Mouse (Mus musculus): ENCODE results near the gene Nmrk2.
"Not testable (repeated sequence)": the region's sequence is repeated elsewhere in the genome, so short reads cannot be mapped to it uniquely, and the experiment has no call there.

Nmrk2 gene

GRCm38 (mm10) chr10:81201807-81202758 is at the start of gene Nmrk2:
Gene Nmrk2, minus strand, starts transcription at chr10:81202051.
- DNase-seq = no peak

DNA sequence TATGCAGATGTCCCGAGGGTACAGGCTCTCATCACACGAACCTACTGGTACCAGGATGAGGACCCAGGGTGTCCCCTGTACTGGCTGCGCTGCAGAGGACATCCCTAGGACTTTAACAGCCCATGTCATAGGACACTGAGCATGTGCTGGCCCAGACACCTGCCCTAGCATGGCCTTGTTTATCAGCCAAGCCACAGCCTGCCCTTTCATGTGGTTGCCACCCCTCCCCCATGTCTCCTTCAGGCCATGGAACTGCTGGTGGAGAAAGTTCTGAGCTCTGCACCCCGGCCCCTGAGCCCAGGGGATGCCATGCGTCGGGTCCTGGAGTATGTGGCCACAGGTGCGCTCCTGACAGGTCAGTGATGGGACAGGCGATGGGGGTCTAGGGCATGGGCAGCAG is 47.6 kb upstream of the Nmrk2 start:
- no peak for DNase-seq

DNA sequence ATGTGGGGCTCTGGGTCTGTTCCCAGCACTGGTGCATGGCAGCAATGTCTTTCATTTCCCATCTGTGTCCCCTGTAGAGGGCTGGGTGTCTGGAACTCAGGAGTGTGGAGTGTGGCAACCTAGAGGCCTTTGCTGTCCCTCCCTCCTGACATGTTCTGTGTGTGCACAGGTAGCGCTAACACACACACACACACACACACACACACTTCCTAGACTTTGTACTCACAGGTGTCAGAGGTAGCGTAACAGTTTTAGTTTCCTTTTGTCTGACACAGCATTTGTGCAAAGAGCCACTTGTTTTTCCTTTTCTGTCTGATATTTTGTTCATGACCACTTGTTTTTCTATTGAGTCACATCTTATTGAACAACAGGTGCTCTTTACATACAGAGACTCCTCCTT is 46.0 kb upstream of the Nmrk2 start:
- DNase-seq = no peak

DNA sequence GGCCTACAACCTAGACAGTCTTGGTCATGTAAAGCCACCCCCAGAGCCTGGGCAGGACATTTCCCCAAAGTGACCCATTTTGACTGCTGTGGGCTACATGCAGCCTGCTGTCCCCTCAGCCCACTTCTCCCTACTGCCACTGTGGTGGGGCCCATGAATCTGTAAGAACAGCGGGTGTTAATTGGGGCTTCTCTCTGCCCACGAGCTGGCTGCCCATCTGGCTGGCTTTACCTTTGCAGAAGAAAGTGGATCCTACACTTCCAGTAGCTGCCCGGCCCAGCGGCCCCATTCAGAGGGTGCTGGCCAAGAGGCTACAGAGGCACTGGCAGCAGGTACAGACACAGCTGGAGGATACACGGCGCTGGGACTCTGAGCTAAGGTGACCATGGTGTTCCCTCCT is 43.3 kb upstream of the Nmrk2 start:
- DNase-seq = no peak

- DNase-seq = peak; percentile 85
These were observed 42.7 kb upstream of the Nmrk2 start for GRCm38 (mm10) chr10:81244595-81244994.

DNA sequence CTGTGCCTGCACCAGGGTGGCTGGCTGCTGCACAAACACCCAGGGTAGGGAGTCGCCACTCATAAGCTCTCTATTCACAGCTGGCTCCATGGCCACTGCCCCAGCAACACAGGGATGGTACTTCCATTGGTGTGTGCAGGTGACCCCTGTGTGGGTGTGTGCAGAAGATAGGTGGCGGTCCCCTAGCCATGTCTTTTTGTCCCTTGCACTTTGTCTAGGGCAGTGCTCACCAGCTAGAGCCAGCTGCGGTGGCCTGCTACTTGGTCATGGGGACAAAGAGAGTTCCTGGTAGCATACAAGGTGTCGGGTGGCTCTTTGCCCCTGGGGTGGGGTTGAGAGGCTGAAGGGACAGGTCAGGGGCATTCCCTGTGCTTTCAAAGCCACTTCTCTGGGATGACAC is 42.3 kb upstream of the Nmrk2 start:
- no peak for DNase-seq

DNA sequence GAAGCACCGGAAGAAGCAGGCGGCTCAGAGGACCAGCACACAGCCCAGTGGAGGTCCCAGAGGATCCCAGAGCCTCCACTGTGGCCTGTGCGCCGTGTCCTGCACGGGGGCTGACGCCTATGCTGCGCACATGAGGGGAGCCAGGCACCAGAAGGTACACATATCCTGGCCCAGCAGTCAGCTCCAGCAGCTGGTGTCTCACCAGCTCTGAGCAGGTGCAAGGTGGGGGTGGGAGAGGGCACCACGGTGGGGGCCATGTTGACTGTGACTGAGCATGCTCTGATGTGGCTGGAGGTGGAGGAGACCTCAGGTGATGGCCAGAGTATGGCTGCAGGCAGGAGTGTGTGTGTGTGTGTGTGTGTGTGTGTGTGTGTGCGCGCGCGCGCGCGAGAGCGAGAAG is 40.2 kb upstream of the Nmrk2 start:
- no peak for DNase-seq

DNA sequence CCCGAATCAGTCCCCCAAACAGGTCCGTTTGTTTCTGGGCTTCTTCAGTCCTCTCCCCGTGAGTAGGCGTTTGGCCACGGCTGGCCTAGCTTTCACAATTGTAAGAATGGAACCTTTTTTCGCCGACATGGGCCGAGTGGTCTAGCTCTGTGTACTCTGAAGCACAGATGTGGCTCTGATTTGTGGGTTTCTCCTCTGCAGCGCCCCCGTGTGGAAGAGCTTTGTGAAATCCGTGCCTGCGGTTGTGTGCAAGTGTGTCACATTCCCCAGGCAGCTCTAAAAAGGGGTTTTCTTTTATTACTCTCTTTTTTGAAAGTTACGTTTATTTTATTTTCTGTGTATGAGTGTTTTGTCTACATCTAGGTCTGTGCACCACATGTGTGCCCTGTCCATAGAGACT is 39.0 kb upstream of the Nmrk2 start:
- peak; percentile 75 for DNase-seq

- no peak for DNase-seq
These were observed 36.8 kb upstream of the Nmrk2 start for GRCm38 (mm10) chr10:81238618-81239017.

DNA sequence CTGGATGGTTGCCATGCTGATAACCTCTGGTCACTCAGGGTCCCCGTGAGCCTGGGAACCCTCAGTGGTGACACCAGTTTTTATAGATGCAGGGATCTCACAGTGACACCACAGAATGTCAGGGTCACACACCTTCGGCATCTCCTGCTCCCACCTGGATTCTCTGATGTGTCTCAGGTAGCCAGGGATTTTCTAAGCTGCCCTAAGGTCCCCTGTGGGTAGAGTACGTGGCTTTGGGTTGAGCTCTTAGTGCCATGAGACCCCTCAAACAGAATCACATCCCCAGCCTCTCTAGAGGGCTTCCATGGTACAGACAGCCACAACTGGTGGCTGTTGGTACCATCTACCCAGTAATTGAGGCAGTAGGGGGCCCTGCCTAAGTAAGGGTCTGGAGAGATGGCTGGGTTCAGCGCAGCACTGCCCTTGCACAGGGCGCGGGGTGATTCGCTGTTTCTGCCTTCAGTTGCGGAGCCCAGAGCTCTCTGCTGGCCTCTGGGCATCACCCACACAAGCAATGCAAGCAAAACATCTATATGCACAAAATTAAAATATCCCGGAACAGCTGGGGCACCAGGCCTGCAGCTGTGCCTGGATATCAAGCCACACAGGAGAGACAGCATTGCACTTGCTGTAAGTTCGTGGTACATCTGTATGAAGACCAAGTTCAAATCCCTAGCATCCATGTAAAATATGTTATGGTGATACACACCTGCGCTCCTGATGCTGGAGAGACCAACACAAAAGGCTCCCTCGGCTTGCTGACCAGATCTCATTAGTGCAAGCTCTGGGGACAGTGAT is 34.8 kb upstream of the Nmrk2 start:
- DNase-seq = no peak

- DNase-seq = no peak
These were observed 32.4 kb upstream of the Nmrk2 start for GRCm38 (mm10) chr10:81234206-81234605.

- DNase-seq = no peak
These were observed 31.4 kb upstream of the Nmrk2 start for GRCm38 (mm10) chr10:81233226-81233585.

GRCm38 (mm10) chr10:81232580-81233225 is 30.9 kb upstream of the Nmrk2 start, which contains the start of gene Zfr2:
Gene Zfr2, plus strand, starts transcription at chr10:81233155.
- DNase-seq = peak; percentile 94

- DNase-seq = no peak
These were observed 29.6 kb upstream of the Nmrk2 start for GRCm38 (mm10) chr10:81231436-81231835.

DNA sequence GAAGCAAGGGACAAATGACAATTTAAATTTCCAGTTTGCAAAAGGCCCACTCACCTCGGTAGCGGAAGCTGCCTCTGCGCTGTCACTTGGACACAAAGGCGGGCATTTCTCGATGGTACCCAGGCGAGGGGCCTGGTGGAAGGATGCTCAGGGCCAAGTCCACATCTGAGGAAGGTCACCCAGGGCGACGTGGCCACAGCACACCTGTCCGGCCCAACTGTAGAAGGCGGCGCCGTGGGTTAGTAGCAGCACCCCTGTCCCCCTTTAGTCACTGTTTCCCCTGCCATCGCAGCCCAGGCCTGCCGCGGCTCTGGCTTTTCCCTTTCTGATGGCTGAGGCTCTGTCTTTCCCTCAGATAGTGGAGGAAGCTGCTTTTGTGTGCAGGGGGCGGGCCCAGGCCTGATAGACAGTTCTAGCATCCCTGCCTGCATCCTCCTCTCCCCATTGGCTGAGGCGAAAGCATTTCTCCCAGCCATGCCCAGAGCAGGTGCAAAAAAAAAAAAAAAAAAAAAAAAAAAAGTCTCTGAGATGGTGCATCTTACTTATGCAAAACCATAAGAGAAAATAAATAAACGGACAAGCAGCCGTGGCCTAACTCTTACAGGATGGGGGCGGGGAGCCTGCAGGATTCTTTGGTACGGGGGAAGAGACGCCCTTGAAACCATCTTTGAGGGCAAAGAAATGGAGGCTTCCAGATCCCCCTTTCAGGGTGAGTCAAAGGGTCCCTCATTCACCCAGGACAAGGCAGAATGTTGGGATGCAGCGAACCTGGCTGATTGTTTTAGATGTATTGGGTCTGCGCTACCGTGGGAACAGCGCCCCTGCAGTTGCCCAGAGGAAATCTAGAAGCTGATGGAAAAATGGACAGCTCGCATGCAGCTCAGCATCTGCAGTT is 28.8 kb upstream of the Nmrk2 start, which contains the start of gene Atcay:
Gene Atcay, minus strand, starts transcription at position 396 of the 895 bp plus-strand sequence.
- no peak for DNase-seq

GRCm38 (mm10) chr10:81229735-81230437 is 28.0 kb upstream of the Nmrk2 start:
- no peak for DNase-seq

GRCm38 (mm10) chr10:81223731-81224130 is 21.9 kb upstream of the Nmrk2 start:
- DNase-seq = not testable (repeated sequence)

- peak; percentile 30 for DNase-seq
These were observed 19.7 kb upstream of the Nmrk2 start for GRCm38 (mm10) chr10:81221402-81222015.

- peak; percentile 85 for DNase-seq
These were observed 16.1 kb upstream of the Nmrk2 start for GRCm38 (mm10) chr10:81217964-81218363.

DNA sequence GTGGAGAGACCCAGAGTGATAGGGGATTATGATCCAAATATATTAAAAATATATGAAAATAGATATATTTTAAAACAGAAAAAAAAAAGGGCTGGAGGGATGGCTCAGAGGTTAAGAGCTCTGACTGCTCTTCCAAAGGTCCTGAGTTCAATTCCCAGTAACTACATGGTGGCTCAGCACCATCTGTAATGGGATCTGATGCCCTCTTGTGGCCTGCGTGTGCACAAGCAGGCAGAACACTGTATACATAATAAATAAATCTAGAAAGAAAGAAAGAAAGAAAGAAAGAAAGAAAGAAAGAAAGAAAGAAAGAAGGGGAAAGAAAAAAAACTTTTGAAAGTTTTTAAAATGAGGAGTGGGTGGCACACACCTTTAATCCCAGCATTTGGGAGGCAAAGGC is 15.4 kb upstream of the Nmrk2 start:
- DNase-seq = peak; percentile 54

GRCm38 (mm10) chr10:81216810-81217209 is 15.0 kb upstream of the Nmrk2 start:
- no peak for DNase-seq
